Mouse (Mus musculus): ENCODE measurements around the gene Snta1.

Snta1 gene

DNA sequence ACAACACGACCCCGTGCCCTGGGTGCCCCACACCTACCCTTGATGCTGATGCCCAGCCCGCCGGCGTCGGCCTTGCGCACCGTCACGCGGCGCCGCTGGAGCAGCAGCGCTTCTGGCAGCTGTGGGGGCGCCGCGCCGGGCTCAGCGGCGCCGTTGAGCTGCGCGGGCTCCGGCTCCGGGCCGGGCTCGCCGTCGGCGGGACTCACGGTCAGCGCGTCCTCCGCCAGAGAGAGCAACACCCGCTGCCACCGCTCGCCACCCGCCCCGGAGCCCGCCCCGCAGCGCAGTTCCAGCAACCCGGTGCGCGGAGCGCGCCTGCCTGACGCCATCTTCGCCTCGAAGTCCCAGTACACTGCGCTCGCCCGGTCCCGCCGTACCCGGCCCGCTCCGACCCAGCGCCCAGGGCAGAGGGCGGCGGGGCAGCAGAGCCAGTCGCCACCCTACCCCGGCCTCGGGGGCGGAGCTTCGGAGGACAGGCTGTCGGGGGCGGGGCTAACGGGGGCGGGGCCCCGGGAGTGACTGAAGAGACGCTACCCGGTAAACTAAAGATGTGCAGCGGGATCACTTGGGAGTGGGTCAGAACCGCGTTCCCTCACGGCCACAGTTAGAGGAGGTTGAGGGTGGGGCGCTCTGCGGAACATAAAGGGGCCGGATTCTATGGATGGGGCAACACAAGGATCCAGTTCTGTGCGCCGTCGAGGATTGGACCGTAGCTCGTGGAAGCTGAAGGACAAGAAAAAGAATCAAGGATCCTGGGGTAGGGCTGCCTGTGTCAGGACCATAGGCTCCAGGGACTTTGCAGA, at the start of gene Snta1:
TSS of gene Snta1 (minus strand) at position 457 of the 803 bp plus-strand sequence.
- DNase-seq (ENCODE audit: low spot score) = peak; percentile 79

DNA sequence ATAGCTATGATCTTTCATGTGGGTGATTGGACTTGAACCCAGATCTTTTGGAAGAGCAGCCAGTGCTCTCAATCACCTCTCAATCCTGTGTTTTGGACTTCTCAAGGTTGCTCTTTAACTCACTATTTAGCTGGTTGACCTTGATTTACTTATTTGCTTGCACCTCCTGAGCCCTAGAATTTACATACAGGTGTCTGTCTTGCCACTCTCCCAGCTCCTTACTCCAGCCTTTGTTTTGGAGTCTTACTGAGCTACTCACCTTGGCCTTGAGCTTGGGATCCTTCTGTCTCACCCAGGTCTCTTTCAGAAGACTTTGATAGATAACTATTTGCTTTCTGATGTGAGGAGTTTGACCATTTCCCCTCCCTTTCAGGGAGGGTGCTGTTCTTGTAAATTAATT, 48.7 kb upstream of the Snta1 start:
- DNase-seq (ENCODE audit: low spot score) = no peak

GRCm38 (mm10) chr2:154455776-154456175, 47.9 kb upstream of the Snta1 start:
- DNase-seq (ENCODE audit: low spot score) = peak; percentile 34

- no peak for DNase-seq (ENCODE audit: low spot score)
These were observed 46.7 kb upstream of the Snta1 start for GRCm38 (mm10) chr2:154454605-154455004.

DNA sequence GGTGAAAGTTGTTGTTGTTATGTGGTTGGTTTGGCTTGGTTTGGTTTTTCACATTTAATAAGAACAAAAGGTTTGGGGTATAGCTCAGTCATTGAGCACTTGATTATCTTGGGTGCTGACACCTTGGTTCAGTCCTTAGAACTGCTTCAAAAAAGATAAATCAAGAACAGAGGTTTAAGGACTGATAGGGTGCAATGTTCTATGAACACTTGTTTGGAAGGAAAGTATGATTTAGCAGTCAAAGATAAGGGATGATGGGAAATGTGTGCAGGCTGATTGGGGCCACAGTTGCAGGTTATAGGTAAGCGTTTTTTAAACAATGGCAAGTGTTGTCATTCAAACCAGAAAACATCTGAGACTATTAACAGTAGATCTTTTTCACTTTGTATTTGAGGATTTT, 46.2 kb upstream of the Snta1 start:
- DNase-seq (ENCODE audit: low spot score) = no peak

GRCm38 (mm10) chr2:154452951-154453350, 45.1 kb upstream of the Snta1 start:
- no peak for DNase-seq (ENCODE audit: low spot score)

GRCm38 (mm10) chr2:154448633-154449032, 40.7 kb upstream of the Snta1 start:
- no peak for DNase-seq (ENCODE audit: low spot score)

DNA sequence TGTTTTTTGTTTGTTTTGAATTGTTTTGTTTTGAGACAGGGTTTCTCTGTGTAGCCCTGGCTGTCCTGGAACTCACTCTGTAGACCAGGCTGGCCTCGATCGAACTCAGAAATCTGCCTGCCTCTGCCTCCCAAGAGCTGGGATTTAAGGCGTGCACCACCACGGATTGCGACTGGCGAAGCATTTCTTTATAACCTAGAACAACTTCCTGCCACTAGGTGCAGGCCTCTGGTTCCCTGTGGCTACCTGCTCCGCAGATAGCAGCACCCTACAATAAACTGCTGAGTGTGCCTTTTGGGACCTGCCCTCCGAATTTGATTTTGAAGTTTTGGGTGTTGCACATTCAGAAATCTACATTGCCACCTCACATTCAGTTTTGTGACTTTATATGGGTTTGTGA, 39.9 kb upstream of the Snta1 start:
- DNase-seq (ENCODE audit: low spot score) = no peak

GRCm38 (mm10) chr2:154440453-154440852, 32.6 kb upstream of the Snta1 start:
- DNase-seq (ENCODE audit: low spot score) = no peak

DNA sequence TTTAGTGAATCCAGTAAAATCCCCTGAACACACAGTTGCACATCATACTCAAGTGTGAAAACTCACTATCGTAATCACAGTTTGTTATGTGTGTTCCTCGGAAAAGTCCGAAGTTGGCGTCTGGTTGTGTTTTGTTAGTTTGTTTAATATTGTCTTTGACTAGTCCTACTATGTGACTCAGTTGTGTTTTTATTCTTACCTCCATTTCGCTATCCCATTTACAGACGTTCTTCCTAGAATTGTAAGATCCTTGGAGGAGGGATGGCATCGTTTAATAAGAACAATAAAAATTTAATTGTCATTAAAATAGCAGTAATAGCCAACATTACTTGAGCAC, 29.3 kb upstream of the Snta1 start:
- no peak for DNase-seq (ENCODE audit: low spot score)

DNA sequence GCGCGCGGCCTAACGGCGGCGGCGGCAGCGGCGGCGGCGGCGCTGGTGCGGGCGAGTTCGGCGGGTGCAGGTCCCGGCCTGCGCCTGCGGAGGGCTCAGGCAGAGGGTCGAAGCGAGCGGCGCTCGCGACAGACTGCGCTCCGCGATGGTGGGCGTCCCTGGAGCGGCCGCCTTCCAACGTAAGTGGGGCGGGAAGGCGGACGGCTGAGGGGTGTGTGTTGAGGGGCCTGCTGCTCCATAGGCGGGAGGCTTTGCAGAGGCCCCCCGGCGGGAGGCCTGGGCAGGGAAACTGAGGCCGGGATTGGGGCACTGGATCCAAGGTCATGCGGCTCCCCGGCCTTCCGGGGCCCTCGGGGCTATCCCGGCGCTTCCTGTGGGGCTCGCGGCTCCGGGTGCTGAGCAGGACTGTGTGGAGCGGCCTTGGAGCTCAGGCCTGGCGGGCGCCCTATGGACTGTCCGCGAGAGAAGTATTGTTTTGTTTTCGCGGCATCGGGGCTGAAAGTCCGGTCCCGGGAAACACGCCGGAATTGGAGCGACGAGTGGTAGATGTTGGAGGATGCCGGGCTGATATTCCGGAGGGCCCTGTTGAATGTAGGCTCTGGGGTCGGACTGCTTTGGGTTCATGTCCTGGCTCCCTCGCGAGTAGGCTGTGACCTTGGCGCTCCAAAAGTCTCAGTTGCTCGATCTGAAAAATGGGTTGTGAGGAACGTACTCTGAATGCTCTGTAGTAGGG, 28.7 kb upstream of the Snta1 start, which contains the start of gene Cbfa2t2:
TSS of gene Cbfa2t2 (plus strand) at position 24 of the 733 bp plus-strand sequence.
- peak; percentile 46 for DNase-seq (ENCODE audit: low spot score)

- peak; percentile 95 for DNase-seq (ENCODE audit: low spot score)
These were observed 28.2 kb upstream of the Snta1 start for GRCm38 (mm10) chr2:154436076-154436457.

DNA sequence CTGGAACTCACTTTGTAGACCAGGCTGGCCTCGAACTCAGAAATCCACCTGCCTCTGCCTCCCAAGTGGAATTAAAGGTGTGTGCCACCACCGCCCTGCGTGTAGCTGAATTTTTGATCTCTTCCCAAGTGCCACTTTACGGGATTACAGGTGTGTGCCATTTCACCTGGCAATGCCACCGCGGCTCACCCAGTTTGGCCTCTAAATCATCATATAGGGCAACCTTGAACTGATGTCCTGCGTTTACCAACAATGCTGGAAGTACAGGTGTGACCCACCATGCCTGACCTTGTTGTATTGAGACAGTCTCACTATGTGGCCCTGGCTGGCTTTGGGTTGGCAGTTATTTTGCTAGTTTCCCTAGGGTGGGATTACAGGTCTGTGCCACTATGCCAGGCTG, 26.8 kb upstream of the Snta1 start:
- no peak for DNase-seq (ENCODE audit: low spot score)

GRCm38 (mm10) chr2:154433391-154433790, 25.5 kb upstream of the Snta1 start:
- DNase-seq (ENCODE audit: low spot score) = no peak

GRCm38 (mm10) chr2:154432696-154433095, 24.8 kb upstream of the Snta1 start:
- no peak for DNase-seq (ENCODE audit: low spot score)

- no peak for DNase-seq (ENCODE audit: low spot score)
These were observed 22.7 kb upstream of the Snta1 start for GRCm38 (mm10) chr2:154430566-154430965.

- peak; percentile 51 for DNase-seq (ENCODE audit: low spot score)
These were observed 20.0 kb upstream of the Snta1 start for GRCm38 (mm10) chr2:154427853-154428360.

GRCm38 (mm10) chr2:154426905-154427852, 19.3 kb upstream of the Snta1 start:
- no peak for DNase-seq (ENCODE audit: low spot score)

DNA sequence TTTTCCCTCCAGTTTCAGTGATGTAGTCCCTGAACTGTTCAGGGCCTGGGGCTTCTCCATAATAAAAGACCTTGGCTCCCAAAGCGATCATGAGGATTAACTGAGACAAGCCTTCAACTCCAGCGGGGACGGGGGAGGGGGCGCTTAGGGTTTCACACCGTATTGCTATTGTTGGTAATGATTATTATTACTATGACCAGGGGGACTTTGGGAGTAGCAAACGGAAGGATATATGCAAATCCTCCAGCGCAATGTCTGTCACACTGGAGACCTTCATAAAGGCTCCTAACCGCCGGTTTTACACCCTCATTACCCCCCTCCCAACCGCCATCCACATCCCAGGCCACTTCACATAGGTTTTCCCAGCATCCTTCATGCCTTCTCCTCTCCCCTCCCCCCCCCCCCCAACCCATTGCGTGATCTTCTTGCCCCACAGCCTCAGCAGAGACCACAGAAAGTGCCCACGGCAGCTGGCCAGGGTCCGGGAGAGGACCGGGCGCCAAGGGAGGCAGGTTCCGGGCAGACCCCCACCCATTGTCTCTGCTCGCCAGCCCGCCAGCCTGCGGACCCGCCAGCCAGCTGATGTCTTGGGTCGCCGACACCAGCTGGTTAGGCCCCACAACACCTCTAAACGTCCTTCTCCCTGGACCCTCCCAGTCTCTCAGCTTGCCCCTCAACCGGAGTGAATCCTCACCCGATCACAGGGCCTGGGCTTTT, 18.4 kb upstream of the Snta1 start:
- DNase-seq (ENCODE audit: low spot score) = no peak

- no peak for DNase-seq (ENCODE audit: low spot score)
These were observed 17.6 kb upstream of the Snta1 start for GRCm38 (mm10) chr2:154425522-154425921.

DNA sequence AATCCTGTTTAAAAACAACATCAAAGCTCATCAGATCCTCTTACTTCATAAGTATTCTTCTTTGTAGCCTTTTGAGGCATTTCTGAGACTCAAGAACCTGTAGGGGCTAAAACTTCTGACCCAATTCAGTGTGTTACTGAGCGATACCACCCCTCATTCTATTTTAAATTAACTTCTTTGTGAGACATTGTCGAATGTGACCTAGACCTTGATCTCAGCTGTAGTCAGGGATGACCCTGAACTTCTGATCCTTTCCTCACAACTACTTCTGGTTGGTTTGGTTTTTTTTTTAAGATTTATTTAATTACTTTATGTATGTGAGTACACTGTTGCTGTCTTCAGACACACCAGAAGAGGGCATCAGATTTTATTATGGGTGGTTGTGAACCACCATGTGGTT, 15.6 kb upstream of the Snta1 start:
- DNase-seq (ENCODE audit: low spot score) = no peak

Data from ovary, postnatal 14 days (tissue).